Comparison of ENCODE assay signal across 23 mouse cellular contexts in genomic region chr11:5988126-5988525, GRCm38 (mm10). TPM values are rescaled to one million over a fixed set of nuclear protein-coding genes. Genes with fewer than 3 reads are reported as not detected.
"Had no signal": no experiment of that assay in that cellular context is flagged by ENCODE, and none has a peak within 500 bp of the region (broad histone marks: within the 10 kb centered on the region; RNA-seq: fewer than 3 reads in every experiment).

No protein-coding gene starts in this region.

- H3K27ac ChIP-seq: gastrocnemius, adult 2 months; heart, embryonic 10.5 days; hindbrain, embryonic 10.5 days; hindbrain, embryonic 12.5 days; hindbrain, embryonic 14.5 days; intestine, embryonic 15.5 days; left cerebral cortex, adult 2 months; limb, embryonic 10.5 days; limb, embryonic 12.5 days had no signal

- H3K4me3 ChIP-seq: gastrocnemius, adult 2 months; heart, embryonic 10.5 days; heart, embryonic 12.5 days; hindbrain, embryonic 10.5 days; hindbrain, embryonic 12.5 days; intestine, embryonic 15.5 days; left cerebral cortex, adult 2 months; limb, embryonic 10.5 days; limb, embryonic 12.5 days had no signal

- DNase-seq: gastrocnemius, adult 2 months; gastrocnemius, postnatal 10 days; gastrocnemius, postnatal 25 days; heart, adult 18-20 months; heart, postnatal 10 days; heart, postnatal 4 days; kidney, adult 18-20 months; kidney, adult 8-10 months; kidney, postnatal 10 days; kidney, postnatal 25 days; kidney, postnatal 4 days; liver had no signal

RNA-seq across cellular contexts. Expression of gene Gck, which starts 38.2 kb away (rescaled TPM):
- total RNA-seq: gastrocnemius, postnatal 10 days; gastrocnemius, postnatal 4 days; granulocyte monocyte progenitor cell, adult 5-6 weeks; heart, postnatal 4 days had no signal
